Mouse (Mus musculus) kidney, postnatal 0 days (tissue): ENCODE measurements around the gene Sdk2. TPM values are rescaled to one million over a fixed set of nuclear protein-coding genes. Genes with fewer than 3 reads are reported as not detected.

Source experiments
- ATAC-seq: fragments of 200-750 bp; cut with Nextera tagmentation; replicated peaks from 2 replicates; pipeline ENCODE4 v1.8.0; 2017; ENCODE audit warnings: low read depth, moderate number of reproducible peaks, moderate TSS enrichment, moderate library complexity; ENCODE audit not compliant: low FRiP score
- DNase-seq: peaks from one replicate; pipeline ENCODE4 v3.0.0-alpha.2; 2016; ENCODE audit warnings: low spot score
- H3K27ac ChIP-seq: fragments of 300-500 bp; sonication (generic); 2 replicates; pipeline ENCODE4 v1.5.1; 2014; ENCODE audit warnings: mild to moderate bottlenecking
- H3K27me3 ChIP-seq: fragments of 300-500 bp; sonication (generic); 2 replicates; pipeline ENCODE4 v1.6.1; 2014; ENCODE audit warnings: low read length, mixed read lengths; ENCODE audit not compliant: insufficient read depth
- H3K36me3 ChIP-seq: fragments of 300-500 bp; sonication (generic); 2 replicates; pipeline ENCODE4 v1.6.1; 2014; ENCODE audit warnings: low read length, mixed read lengths; ENCODE audit not compliant: insufficient read depth
- H3K4me1 ChIP-seq: fragments of 300-500 bp; sonication (generic); replicated peaks from 2 replicates; pipeline ENCODE4 v1.6.1; 2014; ENCODE audit warnings: antibody characterized with exemption, low read length, mixed read lengths; ENCODE audit not compliant: insufficient read depth
- H3K4me2 ChIP-seq: fragments of 300-500 bp; sonication (generic); 2 replicates; pipeline ENCODE4 v1.6.1; 2014; ENCODE audit warnings: mild to moderate bottlenecking, low read length, moderate library complexity, mixed read lengths
- H3K4me3 ChIP-seq: fragments of 300-500 bp; sonication (generic); replicated peaks from 2 replicates; pipeline ENCODE4 v1.5.1; 2014; ENCODE audit warnings: low read depth, low read length
- H3K9ac ChIP-seq: fragments of 300-500 bp; sonication (generic); 2 replicates; pipeline ENCODE4 v1.6.1; 2014; ENCODE audit warnings: low read depth, low read length
- H3K9me3 ChIP-seq: fragments of 300-500 bp; sonication (generic); replicated peaks from 2 replicates; pipeline ENCODE4 v1.6.1; 2016; ENCODE audit warnings: low read length, inconsistent platforms, mixed read lengths
- CTCF ChIP-seq: IDR thresholded peaks from 2 replicates; pipeline ENCODE4 v1.5.1; 2016; ENCODE audit warnings: antibody characterized with exemption, low read depth, mild to moderate bottlenecking, moderate library complexity
- WGBS: fragments of 180-500 bp; shearing (Covaris S2); extraction: QIAGEN DNeasy Blood & Tissue Kit; methylation state at CpG from one replicate; pipeline ENCODE4 v1.1.7; 2014; 5-methylcytosine and 5-hydroxymethylcytosine counted together
- polyA plus RNA-seq: library from polyadenylated mRNA; unstranded; fragments of >200 nt; fragmentation: Nextera tagmentation; extraction: Ambion mirVana; gene quantifications from 2 replicates; pipeline ENCODE4 v1.2.1, GENCODE M21; 2015

The Sdk2 gene
- polyA plus RNA-seq, 1 experiment from 2014 or later, result 2.2 TPM

- no peak overlapping the region for H3K9ac ChIP-seq
- no peaks in the 10 kb centered on the region for H3K9me3 ChIP-seq
- H3K4me2 ChIP-seq, result no peak overlapping the region
- H3K36me3 ChIP-seq, result no peaks in the 10 kb centered on the region
- no peak for TF ChIP-seq CTCF
- ATAC-seq, result no peak
- 54% methylated on average over 12 of the region's 12 CpGs for WGBS
- no peak for DNase-seq
- H3K27ac ChIP-seq, result no peak overlapping the region
- H3K27me3 ChIP-seq, result no peaks in the 10 kb centered on the region
- H3K4me3 ChIP-seq, result no peak overlapping the region
- H3K4me1 ChIP-seq, result no peaks in the 10 kb centered on the region
Observed at GRCm38 (mm10) chr11:113816971-113817548, 249.8 kb downstream of the Sdk2 start.

GRCm38 (mm10) chr11:113816439-113816838 lies 250.4 kb downstream of the Sdk2 start:
- no peaks in the 10 kb centered on the region for H3K9me3 ChIP-seq
- TF ChIP-seq CTCF, result no peak
- H3K4me2 ChIP-seq, result no peak overlapping the region
- DNase-seq (peak; percentile 67), ATAC-seq (no peak)
- H3K27me3 ChIP-seq, result no peaks in the 10 kb centered on the region
- H3K4me1 ChIP-seq, result no peaks in the 10 kb centered on the region
- H3K27ac ChIP-seq, result no peak overlapping the region
- H3K9ac ChIP-seq, result no peak overlapping the region
- no peak overlapping the region for H3K4me3 ChIP-seq
- H3K36me3 ChIP-seq, result no peaks in the 10 kb centered on the region
- 62% methylated on average over 4 of the region's 4 CpGs for WGBS

GRCm38 (mm10) chr11:113811546-113812339 lies 255.1 kb downstream of the Sdk2 start:
- 59% methylated on average over 20 of the region's 20 CpGs for whole genome bisulfite sequencing
- no peaks in the 10 kb centered on the region for H3K27me3 ChIP-seq
- no peaks in the 10 kb centered on the region for H3K36me3 ChIP-seq
- no peaks in the 10 kb centered on the region; the same call in 1 of the 2 replicates for H3K4me1 ChIP-seq
- H3K9ac ChIP-seq, result 0 out of 2 replicates have a peak overlapping the region, but pooled peaks have one; percentile 13
- DNase-seq, result no peak
- no peaks in the 10 kb centered on the region for H3K9me3 ChIP-seq
- ATAC-seq, result no peak
- no peak overlapping the region; the same call in 1 of the 2 replicates for H3K27ac ChIP-seq
- H3K4me3 ChIP-seq, result no peak overlapping the region
- no peak overlapping the region for H3K4me2 ChIP-seq
- peak; percentile 46; the same call in 1 of the 2 replicates for TF ChIP-seq CTCF

- Histone ChIP-seq H3K27me3 (no peaks in the 10 kb centered on the region), H3K4me2 (peak overlapping the region; percentile 18; the same call in 1 of the 2 replicates), H3K9me3 (no peaks in the 10 kb centered on the region), H3K27ac (no peak overlapping the region), H3K4me3 (no peak overlapping the region), H3K4me1 (no peaks in the 10 kb centered on the region; the same call in none of the 2 replicates), H3K36me3 (no peaks in the 10 kb centered on the region), H3K9ac (no peak overlapping the region)
- WGBS, result 47% methylated on average over 24 of the region's 24 CpGs
- TF ChIP-seq CTCF, result peak; percentile 93
- DNase-seq, result peak; percentile 95
- 0 out of 2 replicates have a peak, but pooled peaks have one; percentile 22 for ATAC-seq
Observed at GRCm38 (mm10) chr11:113810638-113811545, 256.0 kb downstream of the Sdk2 start.

GRCm38 (mm10) chr11:113807086-113807485 lies 259.8 kb downstream of the Sdk2 start:
- Histone ChIP-seq H3K9ac (no peak overlapping the region), H3K27ac (peak overlapping the region; percentile 81), H3K4me3 (no peak overlapping the region), H3K4me2 (no peak overlapping the region), H3K36me3 (no peaks in the 10 kb centered on the region), H3K9me3 (no peaks in the 10 kb centered on the region), H3K4me1 (peaks cover 3% of the 10 kb centered on the region), H3K27me3 (no peaks in the 10 kb centered on the region)
- ATAC-seq (peak; percentile 79), DNase-seq (peak; percentile 88)
- no peak for TF ChIP-seq CTCF
- 13% methylated on average over 9 of the region's 9 CpGs for WGBS
